Mouse (Mus musculus) ovary, postnatal 10 days (tissue): ENCODE measurements around the gene Atp5e.

Source experiments
- DNase-seq: peaks from one replicate; pipeline ENCODE4 v3.0.0; 2022; ENCODE audit warnings: low spot score

Atp5e gene

DNA sequence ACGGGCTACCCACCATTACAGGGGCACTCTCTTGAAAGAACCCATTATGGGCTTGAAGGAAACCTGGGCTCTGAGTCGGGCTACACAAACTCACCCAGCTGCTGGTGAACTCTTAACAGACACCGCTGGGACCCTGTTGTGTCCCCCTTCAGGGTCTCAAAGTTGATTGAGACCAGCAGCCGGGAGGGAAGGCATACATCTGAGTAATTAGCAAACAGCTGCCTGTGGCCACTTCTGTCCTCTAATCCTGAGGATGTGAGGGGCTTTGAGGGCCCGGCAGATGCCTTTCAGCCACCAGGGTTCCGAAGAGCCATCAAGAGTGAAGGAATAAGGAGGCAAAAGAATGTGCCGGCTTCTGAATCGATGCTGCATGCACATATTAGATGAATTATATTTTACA lies 17.0 kb downstream of the Atp5e start:
- DNase-seq: no peak

DNA sequence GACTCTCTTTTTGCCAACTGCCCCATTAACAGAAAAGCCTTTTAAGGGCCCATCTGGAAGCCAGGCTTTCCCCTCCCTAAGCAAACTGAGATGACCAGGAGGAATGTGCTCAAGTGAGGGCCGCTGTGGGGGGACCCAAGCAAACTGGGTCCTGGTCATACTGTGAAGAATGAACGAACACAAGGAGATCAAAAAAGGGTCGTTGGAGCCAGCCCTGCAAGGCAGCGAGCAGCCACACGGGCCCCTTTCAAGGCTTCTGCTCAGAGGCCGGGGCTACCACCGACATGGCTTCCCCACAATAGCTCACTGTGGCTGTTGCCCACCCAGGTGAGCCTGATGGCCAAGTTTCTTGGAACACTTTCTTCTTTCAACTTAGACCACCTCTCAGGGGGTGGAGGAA lies 17.4 kb downstream of the Atp5e start:
- DNase-seq: no peak

DNA sequence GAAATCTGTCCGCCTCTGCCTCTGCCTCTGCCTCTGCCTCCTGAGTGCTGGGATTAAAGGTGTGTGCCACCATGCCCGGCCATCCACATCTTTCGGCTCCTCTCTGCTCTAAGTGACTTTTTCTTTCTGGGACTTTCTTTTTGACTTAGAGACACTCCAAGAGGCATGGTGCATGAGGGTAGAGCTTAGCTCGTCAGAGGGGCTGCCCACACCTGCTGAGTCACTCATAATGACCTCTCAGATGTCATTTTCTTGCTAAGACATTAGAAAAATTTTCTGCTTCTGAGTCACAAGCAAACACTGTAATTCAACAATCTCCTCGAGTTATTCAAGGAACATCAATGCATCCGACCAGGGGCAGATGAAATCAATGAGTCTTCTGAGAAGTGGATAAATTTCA lies 18.9 kb downstream of the Atp5e start:
- no peak for DNase-seq

DNA sequence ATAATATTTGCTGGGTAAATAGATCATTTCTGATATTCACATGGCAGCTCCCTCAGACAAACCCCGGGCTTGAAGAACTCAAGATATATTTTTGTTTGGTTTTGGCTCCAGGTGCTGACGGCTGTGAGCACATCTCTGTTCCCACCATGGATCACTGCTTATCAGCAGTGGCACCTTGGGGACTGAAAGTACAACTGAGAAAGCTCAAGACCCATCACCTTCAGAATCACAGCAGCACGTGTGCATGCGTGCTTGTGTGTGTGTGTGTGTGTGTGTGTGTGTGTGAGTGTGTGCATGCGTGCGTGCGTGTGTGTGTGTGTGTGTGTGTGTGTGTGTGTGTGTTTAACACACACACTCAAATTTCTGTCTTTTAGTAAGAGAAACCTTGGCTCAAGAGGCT lies 19.5 kb downstream of the Atp5e start:
- no peak for DNase-seq

DNA sequence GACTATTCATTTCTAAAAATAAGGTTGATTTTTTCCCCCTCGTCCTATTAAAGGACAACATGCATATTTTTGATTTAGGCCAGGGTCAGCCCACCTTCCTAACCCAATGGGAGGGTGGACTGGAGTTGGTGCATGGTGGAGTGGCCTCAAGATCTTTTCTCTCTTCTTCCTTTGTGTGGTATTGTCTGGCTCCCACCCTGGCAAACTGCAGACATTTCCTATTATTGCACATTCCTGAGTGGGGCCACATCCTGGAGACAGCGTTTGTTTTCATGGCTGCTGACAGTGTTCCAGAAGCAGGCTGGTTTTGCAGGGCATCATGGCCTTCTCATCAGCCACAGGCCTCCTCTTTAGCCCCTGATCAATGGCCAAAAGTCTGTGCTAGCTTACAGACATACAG lies 20.9 kb downstream of the Atp5e start:
- no peak for DNase-seq

DNA sequence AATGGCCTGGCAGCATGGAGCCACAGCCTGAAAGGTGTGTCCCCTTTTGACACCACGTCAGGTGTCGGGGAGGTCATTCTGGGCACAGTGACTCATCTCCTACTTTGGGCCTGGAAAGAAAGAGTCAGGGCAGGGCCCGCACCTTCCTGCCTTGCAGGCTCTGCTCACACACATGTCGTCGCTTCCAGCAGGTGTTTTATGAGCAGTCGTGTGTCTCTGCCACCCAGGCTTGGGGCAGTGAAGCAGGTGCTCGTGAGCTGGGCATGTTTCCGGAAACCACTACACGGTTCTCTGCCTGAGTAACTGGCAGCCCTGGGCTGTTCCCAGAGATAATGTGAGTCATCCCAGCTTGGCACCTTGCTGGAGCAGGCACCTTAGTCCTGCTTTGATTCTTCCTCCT lies 21.4 kb downstream of the Atp5e start:
- DNase-seq: no peak

DNA sequence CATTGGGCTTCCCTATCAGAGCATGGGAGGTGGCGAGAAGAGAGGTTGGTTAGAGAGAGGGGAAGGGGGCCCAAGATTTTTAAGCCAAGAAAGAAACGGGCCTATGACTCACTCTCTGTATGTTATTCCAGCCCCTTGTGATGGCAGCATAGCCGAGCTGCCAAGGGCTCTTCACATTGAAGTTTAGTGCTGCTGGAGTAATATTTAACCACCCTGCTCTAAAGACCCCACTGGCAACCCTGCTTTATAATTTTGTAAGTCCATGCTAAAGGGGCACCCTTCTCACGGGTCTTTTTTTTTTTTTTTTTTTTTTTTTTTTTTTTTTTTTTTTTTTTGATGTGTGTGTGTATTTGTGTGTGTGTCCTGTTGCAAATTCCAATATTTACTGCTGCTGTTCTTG lies 22.0 kb downstream of the Atp5e start:
- DNase-seq: no peak

DNA sequence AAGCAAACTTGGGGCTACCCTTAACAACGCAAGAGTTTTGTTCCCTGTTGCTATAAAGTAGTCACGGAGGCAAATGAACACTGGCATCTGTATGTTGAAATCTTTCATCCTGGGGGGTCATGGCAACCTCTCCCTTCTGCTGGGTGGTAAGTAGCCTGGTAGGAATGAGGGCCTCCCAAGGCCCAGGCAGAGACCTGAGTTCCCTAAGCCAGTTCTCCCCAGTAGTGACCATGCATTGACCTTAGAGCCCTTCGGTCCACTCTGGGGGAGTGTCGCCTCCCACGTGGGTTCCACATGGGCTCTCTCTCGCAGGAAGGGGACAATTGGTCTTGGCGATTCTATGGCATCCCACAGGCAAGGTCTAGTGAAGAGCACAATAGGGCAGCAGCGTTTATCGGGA lies 23.9 kb downstream of the Atp5e start:
- no peak for DNase-seq

DNA sequence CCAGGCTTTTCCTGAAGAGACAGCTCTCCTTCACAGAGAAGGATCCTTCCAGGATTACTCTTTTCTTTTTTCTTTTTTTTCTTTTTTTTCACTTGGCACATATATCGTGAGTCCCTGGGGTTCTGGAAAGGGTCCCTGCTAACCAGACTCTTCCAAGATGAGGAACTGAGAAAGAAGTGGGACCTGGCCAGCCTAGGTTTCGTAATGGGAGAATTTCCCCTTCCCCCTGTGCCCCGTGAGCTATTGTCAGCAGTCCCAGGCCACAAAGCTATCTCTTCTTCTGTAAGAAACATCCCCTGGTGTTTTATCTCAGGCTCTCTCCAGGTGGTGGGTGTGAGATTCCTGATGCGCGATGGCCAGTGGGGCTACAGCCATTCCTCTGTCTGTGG lies 24.5 kb downstream of the Atp5e start:
- DNase-seq: no peak

DNA sequence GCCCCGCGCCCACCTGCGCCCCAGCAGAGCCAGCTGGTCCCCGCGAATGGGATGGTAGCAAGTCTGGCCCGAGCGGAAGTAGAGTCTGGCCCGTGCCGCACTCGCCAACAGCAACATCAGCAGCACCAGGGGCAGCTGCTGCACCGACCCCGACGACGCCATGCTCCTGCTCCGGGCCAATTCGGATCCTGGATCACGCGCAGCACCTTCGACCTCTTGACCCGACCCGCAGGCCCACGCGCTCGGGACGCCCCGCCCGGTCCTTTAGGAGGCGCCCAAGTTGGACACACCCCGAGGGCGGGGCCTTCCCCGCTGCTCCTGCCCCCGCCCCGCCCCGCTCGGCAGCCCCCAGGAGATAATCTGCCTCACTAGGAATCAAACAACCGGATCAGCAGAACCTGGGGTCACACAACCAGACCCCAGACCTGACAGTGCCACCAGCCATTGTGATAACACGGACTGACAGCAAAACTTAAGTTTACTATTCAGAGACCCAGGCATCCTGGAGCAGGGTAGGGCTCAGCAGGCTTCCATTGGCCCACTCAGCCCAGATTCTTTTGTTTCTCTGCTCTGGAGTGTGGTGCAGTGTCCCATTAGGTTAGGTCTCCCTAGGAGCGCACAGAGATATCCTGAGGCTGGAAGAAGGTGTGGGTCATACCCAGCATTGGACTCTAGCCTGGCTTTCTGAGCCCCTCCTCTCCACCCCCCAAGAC lies 25.0 kb downstream of the Atp5e start, which contains the start of gene Ctsz:
TSS of gene Ctsz (minus strand) at position 303 of the 713 bp plus-strand sequence.
- peak; percentile 48 for DNase-seq

DNA sequence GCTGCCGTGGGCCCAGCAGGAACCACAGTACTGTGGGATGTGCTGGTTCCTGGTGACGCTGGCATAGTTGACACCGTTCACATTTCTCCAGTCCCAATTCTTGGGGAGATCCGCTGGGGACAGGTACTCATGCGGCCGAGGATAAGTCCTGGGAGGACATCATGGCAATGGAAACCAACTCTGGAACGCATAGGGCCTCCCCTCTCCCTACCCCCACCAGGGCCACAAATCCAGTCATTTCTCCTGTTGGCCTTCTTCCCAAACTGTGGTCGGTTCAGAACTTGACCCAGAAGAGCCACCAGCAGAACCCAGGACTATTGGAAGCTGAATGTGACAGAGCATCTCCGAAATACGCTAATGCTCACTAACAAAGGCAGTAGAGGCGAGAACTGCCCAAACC lies 25.7 kb downstream of the Atp5e start:
- no peak for DNase-seq

DNA sequence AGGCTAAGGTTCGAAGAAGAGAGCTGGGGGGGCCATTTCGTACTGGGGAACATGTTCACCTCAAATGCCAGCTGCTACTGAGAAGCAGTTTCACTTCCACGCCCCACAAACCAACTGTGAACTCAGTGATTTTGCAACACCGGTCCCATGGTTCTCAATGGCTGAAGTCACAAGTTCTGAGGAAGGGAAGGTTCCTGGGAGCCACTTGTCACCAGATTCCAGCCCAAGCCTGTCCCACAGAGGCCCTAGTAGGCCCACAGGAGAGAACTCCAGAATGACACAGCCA lies 26.3 kb downstream of the Atp5e start:
- no peak for DNase-seq

DNA sequence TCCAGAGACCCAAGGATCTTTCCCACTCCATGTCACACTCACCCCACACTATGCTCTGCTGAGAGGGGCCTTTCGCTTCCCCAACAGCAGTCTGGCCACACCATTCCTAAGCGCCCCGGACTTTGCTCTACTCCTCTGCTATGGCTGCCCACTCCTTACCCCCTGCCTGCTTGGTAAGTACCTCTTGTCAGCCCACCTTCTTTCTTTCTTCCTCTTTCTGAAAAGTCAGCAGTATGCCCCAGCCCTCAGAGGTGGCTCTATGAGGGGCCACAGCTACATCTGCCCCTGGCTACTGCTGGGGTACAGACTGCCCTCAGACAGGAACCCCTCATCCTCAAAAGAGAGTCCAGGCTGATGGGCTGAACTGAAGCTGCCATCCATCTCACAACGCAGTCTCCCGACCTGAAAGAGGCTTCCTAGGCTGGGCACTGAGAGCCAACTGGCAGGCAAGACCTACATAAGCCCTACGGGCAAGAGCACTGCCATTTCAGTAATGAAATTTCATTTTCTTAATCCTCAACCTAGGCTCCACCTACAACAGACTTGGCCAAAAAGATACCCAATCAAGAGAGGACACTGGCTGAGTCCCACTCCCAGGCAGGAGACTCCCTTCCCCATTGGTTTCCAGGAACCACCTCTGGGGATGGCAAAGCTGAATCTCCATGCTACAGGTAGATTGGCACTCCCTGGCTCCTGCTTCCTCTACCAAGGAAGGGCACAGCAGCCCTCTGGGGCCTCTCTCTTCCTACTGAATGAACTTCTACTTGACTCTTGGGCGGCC lies 26.8 kb downstream of the Atp5e start:
- DNase-seq: no peak

DNA sequence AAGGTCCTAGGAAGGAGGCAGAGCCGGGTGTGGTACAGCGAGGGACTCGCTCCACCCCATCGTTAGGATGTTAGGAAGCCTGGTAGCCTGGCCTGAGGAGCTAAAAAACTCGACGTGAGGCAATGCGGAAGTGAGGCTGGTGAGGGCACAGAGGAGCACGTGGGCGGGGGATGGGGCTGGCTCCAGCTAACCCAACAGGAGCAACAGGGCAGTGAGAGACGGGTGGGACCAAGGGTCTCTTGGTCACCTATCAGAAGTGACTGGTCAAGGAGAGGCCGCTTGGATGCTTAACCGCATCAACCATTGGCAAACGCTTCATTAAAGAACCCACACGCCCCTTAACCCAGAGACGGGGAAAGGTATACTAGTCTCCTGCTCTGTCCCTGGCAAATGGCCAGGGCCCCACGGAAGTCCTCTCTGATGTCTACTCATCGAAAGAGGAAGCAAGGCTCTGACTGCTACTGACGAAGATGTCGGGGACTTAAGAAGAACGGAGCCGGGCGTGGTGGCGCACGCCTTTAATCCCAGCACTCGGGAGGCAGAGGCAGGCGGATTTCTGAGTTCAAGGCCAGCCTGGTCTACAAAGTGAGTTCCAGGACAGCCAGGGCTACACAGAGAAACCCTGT lies 27.7 kb downstream of the Atp5e start:
- no peak for DNase-seq

DNA sequence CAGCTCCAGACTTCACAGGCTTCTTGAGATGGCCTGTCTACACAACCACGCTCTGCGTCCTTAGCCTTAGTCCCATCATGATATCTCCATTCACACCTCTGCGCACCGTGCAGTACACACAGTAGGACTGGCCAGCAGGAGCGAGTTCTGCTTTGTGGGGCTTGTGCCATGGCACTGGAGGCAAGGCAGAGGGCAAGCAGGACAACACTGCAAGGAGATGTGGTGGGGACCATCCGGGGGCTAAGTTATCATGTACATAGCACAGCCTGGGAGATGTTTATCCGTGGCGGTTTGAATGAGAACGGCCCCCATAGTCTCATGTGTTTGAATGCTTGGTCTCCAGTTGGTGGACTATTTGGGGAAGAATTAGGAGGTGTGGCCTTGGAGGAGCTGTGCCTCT lies 29.0 kb downstream of the Atp5e start:
- DNase-seq: no peak

DNA sequence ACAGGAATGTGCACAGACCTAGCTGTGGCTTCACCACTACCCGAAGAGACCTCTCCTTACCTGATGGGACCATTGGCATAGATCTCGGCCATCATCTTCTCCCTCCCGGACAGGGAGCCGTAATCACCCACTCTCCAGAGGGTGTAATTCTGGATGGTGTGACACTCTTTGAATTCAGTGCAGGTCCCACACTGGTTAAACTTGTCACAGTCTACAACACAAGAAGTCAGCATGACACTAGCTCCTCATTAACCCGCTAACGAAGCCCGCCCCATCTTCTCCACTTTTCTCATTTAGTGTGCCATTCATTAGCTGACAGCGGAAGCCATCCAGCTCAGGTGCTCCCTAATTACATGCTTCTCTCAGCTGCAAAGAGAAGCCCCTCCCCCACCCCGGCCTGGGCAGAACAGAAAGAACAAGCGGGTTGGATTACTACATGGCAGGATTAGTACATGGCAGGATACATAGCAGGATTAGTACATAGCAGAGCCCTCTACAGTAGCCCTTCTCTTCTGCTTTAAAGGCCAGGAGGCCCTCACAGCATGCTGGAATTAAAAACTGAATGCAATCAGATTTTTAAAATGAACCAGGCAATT lies 34.8 kb downstream of the Atp5e start:
- no peak for DNase-seq

DNA sequence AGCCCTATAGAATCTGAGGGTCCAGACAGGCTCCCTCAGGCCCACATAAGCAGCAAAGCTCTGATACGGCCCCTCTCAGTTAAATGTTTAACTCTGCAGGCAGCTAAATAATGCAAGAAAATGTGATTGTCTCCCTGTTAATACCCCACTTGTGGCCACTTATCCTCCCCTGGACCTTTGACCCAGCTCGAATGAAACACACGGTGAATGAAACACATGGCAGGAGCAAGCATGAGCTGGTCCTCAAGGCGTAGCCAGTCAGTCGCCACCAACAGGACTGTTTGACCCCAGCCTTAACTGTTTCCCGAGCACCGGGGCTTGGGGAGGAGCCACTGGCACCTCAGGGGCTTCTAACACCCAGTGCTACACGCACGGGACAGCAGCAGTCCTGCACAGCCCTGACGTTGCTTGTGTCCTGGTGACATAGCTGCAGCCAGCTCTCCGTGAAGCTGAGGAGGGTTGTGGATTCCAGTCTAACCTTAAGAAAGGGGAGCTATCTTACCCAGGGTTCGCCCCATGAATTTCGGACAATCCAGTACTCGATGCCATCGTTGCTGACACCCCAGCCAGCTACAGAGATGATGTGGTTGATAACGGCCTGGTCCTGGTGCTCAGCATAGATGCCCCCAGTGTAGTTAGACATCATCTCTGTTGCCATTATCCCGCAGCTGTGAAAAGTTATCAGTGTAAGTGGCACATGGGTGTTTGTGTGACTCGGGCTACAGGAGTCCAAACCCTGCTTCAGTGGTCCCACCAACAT lies 35.6 kb downstream of the Atp5e start:
- no peak for DNase-seq

DNA sequence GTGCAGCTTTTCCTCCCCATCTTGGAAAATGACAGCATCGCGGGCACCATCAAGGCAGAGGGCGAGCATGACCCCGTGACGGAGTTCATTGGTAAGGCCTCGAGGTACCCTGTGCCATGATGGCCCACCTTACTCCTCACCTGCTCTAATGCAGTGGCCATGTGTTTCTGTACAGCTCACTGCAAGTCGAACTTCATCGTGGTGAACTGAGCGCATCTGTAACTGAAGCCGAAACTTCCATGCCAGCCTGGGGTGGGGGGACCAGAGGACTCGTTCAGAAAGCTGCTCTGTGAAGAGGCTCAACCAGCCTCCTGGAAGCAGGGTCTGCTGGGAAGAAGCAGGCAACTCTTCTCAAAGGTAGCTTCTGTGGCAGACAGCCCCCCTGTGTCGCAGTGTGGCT lies 37.0 kb downstream of the Atp5e start:
- no peak for DNase-seq

DNA sequence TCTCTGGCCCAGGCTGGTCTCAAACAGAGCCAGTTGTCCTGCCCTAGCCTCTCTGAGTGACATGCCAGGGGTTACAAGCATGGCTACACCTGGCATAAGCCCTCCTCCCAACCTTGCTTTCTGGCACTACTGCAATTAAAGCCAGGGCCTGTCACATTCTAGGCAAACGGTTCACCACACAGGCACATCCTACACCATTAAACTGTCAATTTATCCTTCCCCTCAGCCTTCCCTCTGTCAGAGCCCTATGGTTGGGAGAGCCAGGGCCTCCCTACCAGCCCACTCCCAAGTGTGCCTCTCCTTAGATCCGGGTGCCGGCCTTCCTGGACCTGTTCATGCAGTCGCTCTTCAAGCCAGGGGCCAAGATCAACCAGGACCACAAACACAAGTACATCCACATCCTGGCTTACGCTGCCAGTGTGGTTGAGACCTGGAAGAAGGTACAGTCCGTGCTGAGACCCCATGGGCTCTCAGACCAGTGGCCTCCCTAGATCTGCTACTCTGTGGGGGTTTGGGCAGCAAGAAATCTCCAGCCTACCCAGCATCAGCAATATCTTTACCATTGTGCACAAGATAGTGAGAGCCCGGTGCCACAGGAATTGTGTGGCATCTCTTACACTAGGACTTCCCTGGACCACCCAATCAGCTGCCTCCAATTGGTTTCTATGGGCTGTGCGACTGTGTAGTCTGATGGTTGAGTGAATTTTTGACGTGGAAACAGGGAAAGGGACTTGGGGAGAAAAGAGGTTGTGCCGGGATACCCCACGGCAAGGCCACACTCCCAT lies 39.4 kb downstream of the Atp5e start:
- DNase-seq: no peak

DNA sequence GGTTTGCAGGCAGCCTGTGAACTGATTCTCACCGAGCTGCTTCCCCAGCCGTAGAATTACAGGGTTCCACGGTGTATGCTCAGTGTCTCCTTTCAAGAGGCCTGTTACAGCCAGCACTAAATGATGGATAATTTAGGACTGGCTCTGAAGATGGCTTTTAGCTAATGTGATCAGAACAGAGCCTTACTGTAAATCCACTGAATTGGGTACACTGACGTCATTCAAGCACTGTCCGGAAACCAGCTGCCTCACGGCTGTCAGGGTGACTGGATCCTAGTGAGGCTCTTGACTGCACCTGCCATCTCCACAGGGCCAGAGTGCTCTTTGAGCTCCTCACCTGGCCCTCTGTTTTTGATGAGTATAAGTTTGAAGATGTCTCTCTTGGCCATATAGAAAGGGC lies 42.8 kb downstream of the Atp5e start:
- DNase-seq: no peak

DNA sequence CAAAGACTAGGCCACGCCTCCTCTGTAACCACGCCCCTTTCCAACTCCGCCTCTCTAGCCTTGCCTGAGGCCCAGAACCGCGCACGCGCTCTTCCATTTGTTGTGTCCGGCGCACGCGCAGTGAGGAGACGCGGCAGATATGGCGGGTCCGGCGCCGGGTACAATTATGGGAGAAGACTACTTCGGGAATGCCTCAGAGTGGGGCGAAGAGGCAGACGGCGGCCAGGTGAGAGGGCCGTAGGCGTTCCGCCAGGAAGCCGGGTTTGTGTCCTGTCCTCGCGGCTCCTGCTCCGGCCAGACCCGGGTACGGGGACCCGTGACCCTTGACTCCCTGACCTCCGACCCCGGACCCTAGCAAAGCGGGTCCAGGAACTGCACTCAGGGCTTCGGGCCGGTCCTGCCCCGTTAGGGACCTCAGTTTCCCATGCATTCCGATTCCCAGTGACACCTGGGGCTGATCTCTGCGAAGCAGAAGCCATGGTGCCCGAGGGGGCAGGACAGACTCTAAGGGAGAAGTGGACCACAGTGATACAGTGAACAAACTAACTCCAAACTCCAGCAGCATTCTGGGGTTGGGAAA lies 48.1 kb downstream of the Atp5e start, which contains the start of gene Nelfcd:
TSS of gene Nelfcd (plus strand) at position 74 of the 580 bp plus-strand sequence.
- DNase-seq: peak; percentile 84
